Mouse (Mus musculus) heart, postnatal 0 days (tissue): Measurements from ENCODE around the gene Rita1. TPM values are rescaled to one million over a fixed set of nuclear protein-coding genes. Genes with fewer than 3 reads are reported as not detected.

Source experiments
- ATAC-seq: fragments of 200-750 bp; cut with Nextera tagmentation; 2 replicates; pipeline ENCODE4 v1.8.0; 2017; ENCODE audit warnings: low read depth, moderate number of reproducible peaks, moderate library complexity; ENCODE audit not compliant: insufficient read depth
- DNase-seq: peaks from one replicate; pipeline ENCODE4 v3.0.0-alpha.2; 2016; ENCODE audit warnings: low spot score
- H3K27ac ChIP-seq: fragments of 300-500 bp; sonication (generic); 2 replicates; pipeline ENCODE4 v1.5.1; 2014; ENCODE audit warnings: low read depth, mild to moderate bottlenecking
- H3K27me3 ChIP-seq: fragments of 300-500 bp; sonication (generic); 2 replicates; pipeline ENCODE4 v1.6.1; 2014; ENCODE audit warnings: low read length, mixed read lengths; ENCODE audit not compliant: control insufficient read depth, insufficient read depth
- H3K36me3 ChIP-seq: fragments of 300-500 bp; sonication (generic); replicated peaks from 2 replicates; pipeline ENCODE4 v1.6.1; 2014; ENCODE audit warnings: low read length, mixed read lengths; ENCODE audit not compliant: control insufficient read depth, insufficient read depth
- H3K4me1 ChIP-seq: fragments of 300-500 bp; sonication (generic); 2 replicates; pipeline ENCODE4 v1.6.1; 2014; ENCODE audit warnings: antibody characterized with exemption; ENCODE audit not compliant: control insufficient read depth, insufficient read depth
- H3K4me2 ChIP-seq: fragments of 300-500 bp; sonication (generic); 2 replicates; pipeline ENCODE4 v1.6.1; 2014; ENCODE audit warnings: low read depth, mild to moderate bottlenecking, low read length, moderate library complexity
- H3K4me3 ChIP-seq: fragments of 300-500 bp; sonication (generic); 2 replicates; pipeline ENCODE4 v1.5.1; 2014; ENCODE audit warnings: low read depth, low read length
- H3K9ac ChIP-seq: fragments of 300-500 bp; sonication (generic); replicated peaks from 2 replicates; pipeline ENCODE4 v1.6.1; 2014; ENCODE audit warnings: low read depth, low read length, mixed read lengths
- H3K9me3 ChIP-seq: fragments of 300-500 bp; sonication (generic); replicated peaks from 2 replicates; pipeline ENCODE4 v1.6.1; 2016; ENCODE audit warnings: low read length; ENCODE audit not compliant: control insufficient read depth
- CTCF ChIP-seq: IDR thresholded peaks from 2 replicates; pipeline ENCODE4 v1.5.1; 2016; ENCODE audit warnings: antibody characterized with exemption, control low read depth, low read depth
- EP300 ChIP-seq: IDR thresholded peaks from 2 replicates; pipeline ENCODE4 v1.6.1; 2016; ENCODE audit warnings: antibody characterized with exemption, low read depth
- WGBS: fragments of 180-500 bp; shearing (Covaris S2); extraction: QIAGEN DNeasy Blood & Tissue Kit; methylation state at CpG from one replicate; pipeline ENCODE4 v1.1.7; 2014; 5-methylcytosine and 5-hydroxymethylcytosine counted together
- polyA plus RNA-seq: library from polyadenylated mRNA; unstranded; fragments of >200 nt; fragmentation: Nextera tagmentation; extraction: Ambion mirVana; gene quantifications from 2 replicates; pipeline ENCODE4 v1.2.1, GENCODE M21; 2015
- total RNA-seq: library from RNA; depleted of rRNA; stranded (reverse); fragments of >200 nt; gene quantifications from 2 replicates; pipeline ENCODE4 v1.2.3, GENCODE M21; 2014; ENCODE audit warnings: low replicate concordance

The Rita1 gene
- total and polyA plus RNA-seq, 2 experiments from 2014 or later, result 15.7 to 24.5 TPM

GRCm38 (mm10) chr5:120587940-120588568, 24.3 kb downstream of the Rita1 start:
- no peaks in the 10 kb centered on the region for H3K27me3 ChIP-seq
- peaks cover 19% of the 10 kb centered on the region for H3K36me3 ChIP-seq
- peak overlapping the region; percentile 75 for H3K27ac ChIP-seq
- ATAC-seq, result no peak; the same call in 1 of the 2 replicates
- H3K4me3 ChIP-seq, result peak overlapping the region; percentile 78
- peak overlapping the region; percentile 75 for H3K9ac ChIP-seq
- TF ChIP-seq CTCF, result no peak
- TF ChIP-seq EP300, result no peak
- 2% methylated on average over 20 of the region's 29 CpGs for WGBS
- no peak for DNase-seq
- no peaks in the 10 kb centered on the region for H3K9me3 ChIP-seq
- H3K4me1 ChIP-seq, result peaks cover 16% of the 10 kb centered on the region; the same call in 1 of the 2 replicates
- H3K4me2 ChIP-seq, result peak overlapping the region; percentile 94

DNA sequence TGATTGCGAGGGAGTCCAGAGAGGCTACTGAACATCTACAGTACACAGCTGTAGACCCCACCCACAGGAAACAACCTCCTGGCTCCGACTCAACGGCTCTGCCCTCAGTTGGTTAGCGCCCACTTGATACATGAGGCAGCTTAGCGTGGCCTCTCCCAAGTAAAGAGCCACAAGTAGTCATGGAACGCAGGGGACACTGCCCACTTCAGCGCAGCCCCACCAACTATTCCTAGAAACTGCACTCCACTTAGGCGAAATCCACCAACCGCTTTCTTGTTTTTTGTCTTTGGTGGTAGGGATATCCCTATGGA, 24.8 kb downstream of the Rita1 start:
- no peak for TF ChIP-seq EP300
- TF ChIP-seq CTCF, result no peak
- Histone ChIP-seq H3K36me3 (peaks cover 22% of the 10 kb centered on the region), H3K4me1 (peaks cover 16% of the 10 kb centered on the region; the same call in 1 of the 2 replicates), H3K4me2 (peak overlapping the region; percentile 94), H3K9me3 (no peaks in the 10 kb centered on the region), H3K4me3 (peak overlapping the region; percentile 78), H3K9ac (peak overlapping the region; percentile 75; the same call in 1 of the 2 replicates), H3K27me3 (no peaks in the 10 kb centered on the region), H3K27ac (peak overlapping the region; percentile 75; the same call in 1 of the 2 replicates)
- ATAC-seq (no peak), DNase-seq (peak; percentile 39)
- 19% methylated on average over 9 of the region's 9 CpGs for WGBS

DNA sequence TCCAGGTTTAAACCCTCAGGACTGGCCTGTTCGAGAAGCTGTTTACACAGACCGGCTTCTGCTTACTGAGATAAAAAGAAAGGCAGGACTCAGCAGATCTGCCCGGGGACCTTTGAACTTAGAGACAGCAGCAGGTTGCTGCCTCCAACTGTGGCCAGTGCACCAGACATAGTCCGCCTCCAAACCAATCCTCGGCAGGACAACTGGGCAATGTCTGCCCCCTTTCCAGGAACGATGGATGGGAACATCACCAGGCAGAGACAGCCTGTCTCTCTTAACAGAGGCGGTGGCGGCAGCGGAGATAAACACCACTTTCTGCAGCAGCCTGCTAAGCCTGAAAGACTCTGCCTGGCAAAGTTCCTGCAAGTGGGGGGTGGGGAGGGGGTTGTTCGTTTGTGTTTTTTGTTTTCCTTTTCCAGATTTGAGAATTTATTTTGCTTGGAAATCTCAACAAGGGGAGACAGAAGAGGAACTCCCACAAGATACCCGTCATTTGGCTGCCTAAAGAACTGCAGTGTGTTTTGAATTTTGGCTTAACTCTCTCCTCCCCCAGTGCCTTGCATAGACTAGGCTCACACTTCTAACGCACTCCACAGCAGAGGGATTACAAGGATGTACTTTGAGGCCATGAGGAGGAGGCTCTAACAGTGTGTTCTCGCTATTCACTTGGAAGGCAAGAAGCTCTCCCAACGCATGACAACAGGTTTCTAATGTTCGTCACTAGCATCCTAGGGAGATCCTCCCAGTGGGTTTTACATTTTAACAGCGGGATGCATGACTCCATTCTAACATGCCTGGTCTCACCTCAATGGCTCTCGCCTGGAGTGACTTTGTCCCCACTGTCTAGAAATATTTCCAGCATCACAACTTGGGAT, 25.4 kb downstream of the Rita1 start:
- no peaks in the 10 kb centered on the region for H3K9me3 ChIP-seq
- 11% methylated on average over 17 of the region's 17 CpGs for WGBS
- H3K9ac ChIP-seq, result no peak overlapping the region
- H3K27me3 ChIP-seq, result no peaks in the 10 kb centered on the region
- H3K4me3 ChIP-seq, result peak overlapping the region; percentile 78
- peak overlapping the region; percentile 94 for H3K4me2 ChIP-seq
- H3K4me1 ChIP-seq, result peaks cover 19% of the 10 kb centered on the region; the same call in 1 of the 2 replicates
- H3K36me3 ChIP-seq, result peaks cover 22% of the 10 kb centered on the region
- peak overlapping the region; percentile 75 for H3K27ac ChIP-seq
- no peak for TF ChIP-seq CTCF
- TF ChIP-seq EP300, result no peak
- no peak for ATAC-seq
- peak; percentile 41 for DNase-seq

DNA sequence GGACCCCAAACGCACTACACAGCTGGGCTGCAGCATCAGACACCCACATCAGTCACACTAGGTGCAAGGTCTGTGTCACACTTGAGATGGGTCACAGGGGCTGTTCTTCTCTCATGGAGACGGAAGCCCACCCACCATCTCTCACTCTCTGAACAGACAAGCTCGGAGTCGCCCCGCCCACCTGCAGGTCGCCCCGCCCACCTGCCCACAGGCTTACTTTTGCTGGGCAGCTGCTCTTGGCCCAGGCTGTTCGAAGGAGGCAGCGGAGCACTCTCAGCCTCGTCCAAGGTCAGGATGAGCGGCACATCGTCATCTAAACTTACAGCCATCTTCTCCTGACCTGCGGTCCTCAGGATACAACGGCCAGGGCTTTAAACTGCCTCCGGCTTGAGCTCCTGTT, 27.4 kb downstream of the Rita1 start:
- no peak overlapping the region for H3K4me2 ChIP-seq
- DNase-seq (no peak), ATAC-seq (no peak)
- H3K36me3 ChIP-seq, result peaks cover 22% of the 10 kb centered on the region
- peaks cover 19% of the 10 kb centered on the region for H3K4me1 ChIP-seq
- H3K4me3 ChIP-seq, result no peak overlapping the region
- no peaks in the 10 kb centered on the region for H3K27me3 ChIP-seq
- H3K9me3 ChIP-seq, result no peaks in the 10 kb centered on the region
- no peak for TF ChIP-seq EP300
- no peak for TF ChIP-seq CTCF
- 70% methylated on average over 15 of the region's 15 CpGs for WGBS
- H3K27ac ChIP-seq, result no peak overlapping the region
- no peak overlapping the region for H3K9ac ChIP-seq

DNA sequence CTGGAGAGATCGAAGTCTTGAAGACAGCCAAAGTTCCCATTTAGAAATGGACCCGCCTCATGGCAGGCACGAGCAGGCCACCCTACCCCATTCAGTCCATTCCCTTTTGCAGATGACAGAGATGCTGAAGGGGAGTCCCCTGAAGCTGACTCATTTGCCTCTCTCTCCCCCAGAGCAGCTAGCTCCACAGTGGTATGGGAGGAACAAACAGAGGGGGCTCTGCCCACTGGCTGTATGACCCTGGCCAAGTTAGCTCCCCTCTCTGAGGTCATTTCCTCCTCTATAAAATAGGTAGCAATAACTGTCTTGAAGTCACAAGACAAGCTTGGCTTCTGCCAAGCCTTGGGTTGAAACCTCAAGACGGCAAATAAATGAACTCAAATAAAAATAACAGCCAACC, 28.9 kb downstream of the Rita1 start:
- no peaks in the 10 kb centered on the region for H3K9me3 ChIP-seq
- no peak overlapping the region for H3K4me2 ChIP-seq
- ATAC-seq (no peak), DNase-seq (no peak)
- H3K4me3 ChIP-seq, result no peak overlapping the region
- peaks cover 21% of the 10 kb centered on the region for H3K4me1 ChIP-seq
- no peak overlapping the region for H3K9ac ChIP-seq
- TF ChIP-seq CTCF (no peak), EP300 (no peak)
- no peak overlapping the region for H3K27ac ChIP-seq
- 90% methylated on average over 4 of the region's 4 CpGs for WGBS
- no peaks in the 10 kb centered on the region for H3K27me3 ChIP-seq
- H3K36me3 ChIP-seq, result peaks cover 22% of the 10 kb centered on the region
